Mouse (Mus musculus) gastrocnemius, adult 2 months (tissue): ENCODE results near the gene Eipr1. TPM values are rescaled to one million over a fixed set of nuclear protein-coding genes. Genes with fewer than 3 reads are reported as not detected.

Experiments used
- DNase-seq: peaks from one replicate; pipeline ENCODE4 v3.0.0; 2022
- H3K27ac ChIP-seq: fragments of 200-600 bp; 2 replicates; pipeline ENCODE4 v1.8.1; 2022; ENCODE audit warnings: mild to moderate bottlenecking
- H3K4me3 ChIP-seq: fragments of 200-600 bp; 2 replicates; pipeline ENCODE4 v1.8.1; 2022; ENCODE audit warnings: mild to moderate bottlenecking, moderate library complexity
- CTCF ChIP-seq: fragments of 200-600 bp; IDR thresholded peaks from 2 replicates; pipeline ENCODE4 v1.8.1; 2022; ENCODE audit warnings: antibody characterized with exemption, mild to moderate bottlenecking, moderate library complexity
- intact Hi-C: fragments of 180-260 bp; cut with DNase I; formaldehyde crosslinking; loops from one replicate; pipeline ENCODE4 v1.15.1; 2025
- total RNA-seq, 2 experiments: library from RNA; stranded (reverse); gene quantifications; 2 replicates each; pipeline ENCODE4 v1.2.3; 2021

The Eipr1 gene
- total RNA-seq, 2 experiments from 2014 or later, result 6.5 to 7.2 TPM

DNA sequence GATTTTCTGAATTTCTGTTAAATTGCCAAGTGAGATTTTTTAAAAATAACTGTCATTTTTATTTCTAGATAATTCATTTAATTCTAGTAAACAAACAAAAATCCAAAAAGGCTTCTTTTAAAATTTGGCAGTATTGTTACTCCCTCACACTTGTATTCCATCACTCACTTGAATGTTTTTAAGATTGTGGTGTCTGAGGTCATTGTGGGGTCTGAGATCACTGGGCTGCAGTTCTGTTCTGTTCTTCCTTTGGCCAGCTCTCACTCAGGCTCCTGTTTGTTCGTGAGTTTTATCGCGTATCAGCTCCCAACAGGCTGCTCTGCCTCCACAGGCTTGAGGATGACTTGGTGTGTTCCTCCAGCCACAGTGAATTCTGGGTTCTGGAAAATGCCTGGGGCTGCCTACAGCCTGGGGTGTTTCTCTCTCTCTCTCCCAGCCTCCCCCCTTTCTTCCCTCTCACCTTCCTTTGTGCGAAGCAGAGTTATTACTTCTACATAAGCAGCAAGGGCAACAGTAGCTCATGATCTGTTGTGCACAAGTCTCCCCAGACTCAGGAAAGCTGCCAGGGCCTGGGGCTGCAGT, 58.2 kb downstream of the Eipr1 start:
- no peak for TF ChIP-seq CTCF
- Histone ChIP-seq H3K4me3 (no peak overlapping the region), H3K27ac (no peak overlapping the region)
- no peak for DNase-seq
- intact Hi-C loops, result no loop called here

DNA sequence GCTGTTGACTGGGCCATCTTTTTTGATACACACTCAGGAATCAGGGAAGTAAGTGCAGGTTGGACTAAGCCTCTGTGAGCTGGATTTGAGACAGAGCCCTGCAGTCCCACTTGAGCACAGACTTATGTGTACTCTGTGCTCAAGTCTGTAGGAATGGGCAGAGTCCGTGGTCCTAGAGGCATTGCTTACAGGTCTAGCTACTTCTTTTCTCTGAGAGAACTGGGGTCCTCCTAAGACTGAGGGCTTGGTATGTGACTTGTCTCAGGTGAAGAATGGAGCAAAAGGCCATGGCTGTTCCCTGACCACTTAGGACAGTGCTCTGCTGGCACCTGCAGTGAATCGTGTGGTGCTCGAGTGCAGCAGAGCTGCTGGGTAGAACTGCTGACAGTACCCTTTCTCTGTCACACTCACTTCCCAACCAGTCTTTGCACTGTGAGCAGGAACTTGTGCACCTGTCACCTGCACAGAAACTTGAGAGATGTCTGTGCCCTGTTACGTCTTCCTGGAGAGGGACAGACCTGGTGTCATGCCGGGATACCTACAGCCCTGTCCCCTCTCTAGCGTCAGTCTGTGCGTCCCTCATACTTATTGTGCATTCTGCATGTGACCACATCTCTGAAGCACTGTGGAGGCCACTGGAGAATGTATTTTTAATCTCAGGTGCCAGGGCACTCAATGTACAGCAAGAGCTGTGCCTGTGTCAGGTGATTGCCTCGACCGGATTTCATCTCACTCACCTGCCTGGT, 65.3 kb downstream of the Eipr1 start:
- no peak overlapping the region for H3K27ac ChIP-seq
- TF ChIP-seq CTCF, result no peak

DNA sequence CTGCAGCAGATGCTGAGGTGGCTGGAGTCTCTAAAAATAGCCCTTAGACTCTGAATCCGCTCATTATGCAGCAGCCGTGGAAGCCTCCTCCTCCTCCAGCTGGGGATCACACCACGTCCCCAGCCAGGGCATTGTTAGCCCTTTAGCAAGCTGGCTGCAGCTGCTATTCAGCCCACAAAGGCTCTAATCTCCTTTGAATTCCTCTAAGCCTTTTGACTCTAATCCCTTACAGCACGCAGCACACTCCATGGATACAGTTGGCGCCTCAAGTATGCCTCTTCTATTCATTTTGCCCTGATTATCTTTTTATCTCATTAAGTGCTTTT, 65.8 kb downstream of the Eipr1 start:
- TF ChIP-seq CTCF, result no peak
- DNase-seq, result no peak
- Histone ChIP-seq H3K27ac (no peak overlapping the region), H3K4me3 (no peak overlapping the region)
- intact Hi-C loops, result no loop called here

More for the DNA sequence above, 65.3 kb downstream of the Eipr1 start:
- H3K4me3 ChIP-seq, result no peak overlapping the region
- intact Hi-C loops, result no loop called here
- no peak for DNase-seq

- no peak for TF ChIP-seq CTCF
- Histone ChIP-seq H3K4me3 (no peak overlapping the region), H3K27ac (no peak overlapping the region)
- DNase-seq, result no peak
- intact Hi-C loops, result no loop called here
Measured at GRCm38 (mm10) chr12:28817891-28818290, 66.3 kb downstream of the Eipr1 start.

DNA sequence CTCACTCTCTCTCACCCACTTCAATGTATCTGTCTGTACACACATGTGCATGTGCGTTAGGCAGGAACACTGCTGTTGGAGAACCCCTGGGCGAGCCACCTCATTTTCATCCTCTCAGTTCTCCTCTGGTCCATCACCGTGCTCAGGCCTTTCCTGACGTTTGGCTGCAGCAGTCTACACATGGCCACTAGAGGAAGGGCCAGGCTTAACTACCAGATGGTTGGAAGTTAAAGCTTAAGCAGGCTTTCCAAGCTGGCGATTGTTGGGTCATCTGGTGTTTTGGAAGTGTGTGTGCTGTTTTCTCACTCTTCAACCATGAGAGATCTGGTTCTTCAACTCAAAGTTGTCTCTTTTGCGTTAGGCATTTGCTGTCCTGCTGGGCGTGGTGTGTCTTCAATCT, 71.9 kb downstream of the Eipr1 start:
- Histone ChIP-seq H3K27ac (no peak overlapping the region), H3K4me3 (no peak overlapping the region)
- intact Hi-C loops, result no loop called here
- DNase-seq, result no peak
- no peak for TF ChIP-seq CTCF

DNA sequence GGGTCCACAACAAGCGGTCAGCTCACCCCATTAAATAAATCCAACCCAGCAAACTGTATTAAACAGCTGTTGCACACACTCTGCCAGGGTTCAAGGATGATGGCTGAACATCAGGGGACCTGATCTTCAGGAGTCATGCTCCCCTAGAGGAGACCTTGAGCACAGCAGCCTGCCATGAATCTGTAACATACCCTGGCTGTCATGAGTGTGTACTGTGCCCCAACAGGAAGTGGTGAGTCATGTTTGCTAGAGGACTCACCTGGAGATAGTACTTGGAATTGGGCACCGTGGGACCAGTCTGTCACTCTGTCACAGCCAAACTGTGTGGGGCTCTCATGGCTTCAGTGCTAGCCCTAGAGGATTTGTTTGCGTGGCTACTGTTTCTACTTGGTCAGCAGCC, 77.9 kb downstream of the Eipr1 start:
- no peak overlapping the region for H3K27ac ChIP-seq
- no peak overlapping the region for H3K4me3 ChIP-seq
- no peak for TF ChIP-seq CTCF
- intact Hi-C loops, result no loop called here
- no peak for DNase-seq

- Histone ChIP-seq H3K4me3 (no peak overlapping the region), H3K27ac (no peak overlapping the region)
- DNase-seq, result no peak
- intact Hi-C loops, result loop anchor here (2.0 to 10.0 kb wide), 2 partner anchors 132 to 246 kb away; partner anchors contain the start of gene Allc
- no peak for TF ChIP-seq CTCF
Measured at GRCm38 (mm10) chr12:28830471-28830870, 78.9 kb downstream of the Eipr1 start.

- peak; percentile 33 for DNase-seq
- Histone ChIP-seq H3K4me3 (no peak overlapping the region), H3K27ac (no peak overlapping the region)
- peak; percentile 55 for TF ChIP-seq CTCF
- intact Hi-C loops, result loop anchor here (2.0 to 10.0 kb wide), 2 partner anchors 132 to 246 kb away; partner anchors contain the start of gene Allc
Measured at GRCm38 (mm10) chr12:28831066-28831733, 79.6 kb downstream of the Eipr1 start.

- no peak for DNase-seq
- intact Hi-C loops, result loop anchor here (10.0 kb wide), 1 partner anchor 249 kb away; the partner anchor contains the start of gene Allc
- TF ChIP-seq CTCF, result no peak
- no peak overlapping the region for H3K4me3 ChIP-seq
- no peak overlapping the region for H3K27ac ChIP-seq
Measured at GRCm38 (mm10) chr12:28834266-28834665, 82.7 kb downstream of the Eipr1 start.

DNA sequence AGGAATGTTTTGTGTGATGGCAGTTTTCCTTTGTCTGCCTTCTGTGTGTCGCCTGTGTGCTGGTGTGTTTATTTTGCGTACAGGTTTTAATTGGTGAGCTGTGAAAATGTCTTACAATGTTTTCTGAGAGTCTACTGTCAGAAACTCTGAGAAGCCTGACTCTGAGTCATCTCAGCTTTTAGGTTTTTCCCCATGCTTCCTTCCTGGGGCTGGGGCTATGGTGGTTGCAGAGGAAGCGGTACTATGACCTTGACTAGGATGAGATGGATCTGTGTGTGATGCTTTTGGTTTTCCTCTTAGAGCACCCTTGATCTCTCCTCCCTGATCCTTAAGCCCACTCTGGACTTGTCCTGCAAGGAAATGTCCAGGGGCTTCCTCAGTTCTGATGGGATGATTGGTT, 84.1 kb downstream of the Eipr1 start:
- no peak overlapping the region for H3K27ac ChIP-seq
- no peak for DNase-seq
- no peak overlapping the region for H3K4me3 ChIP-seq
- TF ChIP-seq CTCF, result no peak
- intact Hi-C loops, result loop anchor here (10.0 kb wide), 1 partner anchor 251 kb away; the partner anchor contains the start of gene Allc

DNA sequence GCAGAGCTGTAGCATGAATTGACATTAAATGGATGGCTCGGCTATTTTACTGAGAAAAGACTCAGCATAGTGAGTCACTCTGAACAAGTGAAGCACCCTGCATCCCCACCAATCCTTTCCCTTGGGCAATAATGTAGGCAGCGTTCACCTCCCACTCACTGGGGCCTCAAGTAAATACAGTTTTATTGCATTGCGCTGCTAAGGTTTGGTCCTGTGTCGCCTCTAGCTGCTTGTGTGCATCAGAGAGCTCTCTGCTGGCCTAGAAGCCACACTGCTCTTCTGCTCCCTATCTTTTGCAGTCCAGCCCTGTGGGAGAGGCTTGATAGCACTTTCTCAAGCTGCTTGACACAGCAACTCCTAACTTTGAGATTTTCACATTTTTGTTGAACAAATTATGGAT, 86.7 kb downstream of the Eipr1 start:
- Histone ChIP-seq H3K4me3 (no peak overlapping the region), H3K27ac (no peak overlapping the region)
- no peak for DNase-seq
- no peak for TF ChIP-seq CTCF
- intact Hi-C loops, result loop anchor here (10.0 kb wide), 1 partner anchor 253 kb away; the partner anchor contains the start of gene Allc

DNA sequence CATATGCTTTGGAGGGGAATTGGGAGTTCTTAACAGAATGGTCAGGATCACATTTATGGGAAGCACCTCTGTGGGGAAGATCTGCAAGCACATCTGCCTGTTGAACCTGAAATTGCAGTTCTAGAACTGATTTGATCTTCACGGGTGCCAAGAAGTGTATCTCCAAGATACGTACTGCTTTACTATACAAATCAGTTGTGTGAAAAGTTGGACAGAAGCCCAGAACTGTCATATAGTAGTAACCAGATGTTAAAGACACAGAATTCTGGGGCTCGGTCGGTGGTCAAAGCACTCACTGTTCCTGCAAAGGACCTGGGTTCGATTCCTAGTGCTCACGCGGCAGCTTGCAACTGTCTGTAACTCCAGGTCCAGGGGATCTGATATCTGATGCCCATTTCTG, 87.4 kb downstream of the Eipr1 start:
- DNase-seq, result no peak
- H3K4me3 ChIP-seq, result no peak overlapping the region
- intact Hi-C loops, result loop anchor here (10.0 kb wide), 1 partner anchor 254 kb away; the partner anchor contains the start of gene Allc
- no peak overlapping the region for H3K27ac ChIP-seq
- TF ChIP-seq CTCF, result no peak

DNA sequence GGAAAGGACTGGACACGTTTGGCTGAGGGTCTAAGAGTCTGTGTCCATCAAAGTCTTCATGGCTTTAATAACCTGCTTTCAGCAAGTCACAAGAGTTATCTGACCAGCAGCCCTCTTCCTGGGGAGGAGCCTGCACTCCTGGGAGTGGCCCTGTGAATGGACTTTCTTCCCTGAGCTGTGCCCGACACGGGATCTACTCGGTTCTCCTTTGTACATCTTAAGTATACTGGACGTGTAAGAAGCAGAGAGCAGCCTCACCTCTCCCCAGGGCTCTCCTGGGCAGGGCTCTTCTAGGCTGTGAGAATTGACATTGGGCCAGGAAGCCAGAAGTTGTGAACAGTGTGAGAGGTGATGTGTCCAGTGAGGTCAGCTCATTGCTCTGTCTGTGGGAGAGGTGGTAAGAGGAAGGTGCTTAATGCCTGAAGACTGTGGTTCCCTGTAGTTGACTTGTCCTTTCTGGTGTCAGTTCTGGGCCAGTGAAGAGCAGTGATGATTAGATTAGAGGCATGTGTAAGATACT, 89.6 kb downstream of the Eipr1 start:
- intact Hi-C loops, result no loop called here
- no peak for DNase-seq
- no peak for TF ChIP-seq CTCF
- no peak overlapping the region for H3K27ac ChIP-seq
- H3K4me3 ChIP-seq, result no peak overlapping the region
